Mouse (Mus musculus) cerebellum, adult 2 months (tissue): ENCODE measurements around the gene Fli1.

ENCODE experiments used
- CTCF ChIP-seq: fragments of 200-500 bp; IDR thresholded peaks from 2 replicates; pipeline ENCODE4 v1.5.1; 2011; ENCODE audit warnings: low read depth, mild to moderate bottlenecking, control low read depth, low read length, moderate library complexity, borderline replicate concordance; ENCODE audit not compliant: insufficient read depth
- POLR2A ChIP-seq: fragments of 200-500 bp; IDR thresholded peaks from 2 replicates; pipeline ENCODE4 v1.6.1; 2011; ENCODE audit warnings: low read length, control low read depth, borderline replicate concordance; ENCODE audit not compliant: insufficient read depth

DNA sequence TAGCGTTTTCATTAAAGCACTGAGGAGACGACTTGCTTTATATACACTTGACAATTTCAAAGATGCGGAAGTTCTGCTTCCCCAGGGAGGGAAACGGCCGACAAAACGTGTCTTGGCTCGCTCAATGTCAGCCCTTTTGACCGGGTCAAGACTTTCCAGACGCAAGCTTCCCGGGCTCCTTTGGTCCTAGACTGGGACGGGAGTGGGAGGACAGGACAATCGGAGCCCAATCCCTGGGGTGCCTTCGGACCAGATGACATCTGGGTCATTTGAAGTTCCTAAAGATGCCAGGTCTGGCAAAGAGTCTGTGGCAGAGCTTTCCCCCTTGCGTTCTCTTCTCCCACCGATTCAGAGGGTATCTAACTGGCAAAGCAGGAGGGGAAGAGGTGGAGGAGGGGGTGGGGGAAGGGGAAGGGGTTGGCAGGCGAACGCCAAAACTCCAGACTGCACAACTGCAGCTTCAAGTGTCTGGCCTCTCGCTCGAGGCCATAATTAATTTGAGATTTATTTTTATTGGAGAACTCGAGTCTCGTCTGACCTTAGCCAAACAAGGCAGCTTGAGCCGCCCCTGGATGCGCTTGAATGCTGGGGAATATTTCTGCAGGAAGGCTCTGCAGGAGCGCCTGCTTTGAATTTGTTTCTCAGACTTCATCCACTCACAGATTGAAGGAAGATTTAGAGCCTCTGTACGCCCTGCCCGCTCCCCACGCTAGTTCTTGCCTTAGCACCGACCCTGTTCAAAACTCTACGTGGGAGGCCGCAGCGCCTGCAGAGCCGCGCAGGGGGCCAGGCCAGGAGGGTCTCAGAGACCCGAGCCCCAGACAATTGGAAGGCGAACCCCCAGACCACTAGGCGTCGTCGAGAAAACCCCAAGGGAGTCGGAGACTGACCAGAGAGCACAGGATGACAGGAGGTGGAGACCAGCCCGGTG, 2.3 kb upstream of the Fli1 start:
- TF ChIP-seq POLR2A (no peak), CTCF (no peak)
